Mouse (Mus musculus) erythroblast, adult 5-6 weeks (primary cell): ENCODE measurements at regions not wholly inside any gene's neighbourhood (a gene's known extent, or its start where the extent isn't known, plus 50 kb on each side); places are given as distances from the start of the nearest gene placed in this dataset.

ENCODE experiments used
- ATAC-seq: replicated peaks from 2 replicates; pipeline ENCODE4 v1.8.0; 2016; ENCODE audit warnings: moderate number of reproducible peaks, mild to moderate bottlenecking, moderate TSS enrichment, inconsistent platforms; ENCODE audit not compliant: poor library complexity, low FRiP score, severe bottlenecking

DNA sequence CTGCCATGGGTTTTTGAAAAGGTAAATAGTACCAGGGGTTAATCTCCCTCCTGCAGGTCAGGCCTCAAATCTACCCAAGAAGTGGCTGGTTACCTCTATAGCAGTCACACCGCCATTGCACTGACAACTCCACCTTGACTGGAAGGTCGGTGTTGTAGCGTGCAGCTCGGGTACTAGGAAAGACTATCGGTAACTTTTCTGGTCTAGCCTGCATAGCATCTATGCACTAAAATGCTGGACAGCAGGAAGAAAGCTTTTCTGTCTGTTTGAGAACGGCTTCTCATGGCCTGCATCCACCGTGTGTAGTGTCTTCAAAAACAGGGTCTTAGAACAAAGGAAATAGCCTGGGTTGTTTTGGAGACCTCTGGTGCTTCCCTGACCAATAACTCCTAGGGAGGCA lies 88.8 kb downstream of the Bms1 start:
- no peak for ATAC-seq

DNA sequence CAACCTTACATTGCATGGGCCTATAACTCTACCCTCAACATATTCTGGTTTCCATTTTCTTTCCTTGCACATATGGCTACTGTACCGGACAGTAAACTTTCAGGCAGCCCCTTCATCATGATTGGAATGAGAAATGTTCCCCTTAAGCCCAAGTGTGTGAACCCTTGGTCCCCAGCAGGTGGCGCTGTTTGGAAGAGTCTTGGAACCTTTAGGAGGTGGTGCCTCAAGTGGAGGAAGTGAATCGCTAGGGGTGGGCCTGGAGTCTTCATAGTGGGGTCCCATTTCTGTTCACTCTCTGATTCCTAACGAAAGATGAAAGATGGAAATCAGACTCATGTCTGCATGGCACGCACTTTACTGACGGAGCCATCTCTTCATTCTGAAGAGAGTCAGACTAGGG lies 91.8 kb downstream of the Bms1 start:
- ATAC-seq = peak; percentile 69; the same call in 1 of the 2 replicates

DNA sequence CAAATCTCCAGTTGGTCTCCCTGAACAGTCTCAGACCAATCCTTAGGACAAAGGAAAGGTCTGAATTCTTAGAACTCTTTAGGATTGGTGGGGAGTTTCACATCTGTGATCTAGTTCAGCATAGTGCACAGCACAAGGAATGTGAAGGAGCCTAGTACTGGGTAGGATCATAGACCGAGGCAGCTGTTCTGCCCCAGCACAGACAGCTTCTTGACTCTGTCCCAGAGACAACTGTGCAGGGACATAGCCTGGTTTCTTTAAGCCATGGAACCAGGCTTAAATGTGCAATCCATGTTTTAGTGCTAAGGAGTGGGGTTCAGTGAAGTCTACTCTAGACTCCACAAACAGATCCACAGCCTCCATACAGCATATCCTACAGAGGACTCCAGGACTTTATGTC lies 93.6 kb downstream of the Bms1 start:
- ATAC-seq = no peak

DNA sequence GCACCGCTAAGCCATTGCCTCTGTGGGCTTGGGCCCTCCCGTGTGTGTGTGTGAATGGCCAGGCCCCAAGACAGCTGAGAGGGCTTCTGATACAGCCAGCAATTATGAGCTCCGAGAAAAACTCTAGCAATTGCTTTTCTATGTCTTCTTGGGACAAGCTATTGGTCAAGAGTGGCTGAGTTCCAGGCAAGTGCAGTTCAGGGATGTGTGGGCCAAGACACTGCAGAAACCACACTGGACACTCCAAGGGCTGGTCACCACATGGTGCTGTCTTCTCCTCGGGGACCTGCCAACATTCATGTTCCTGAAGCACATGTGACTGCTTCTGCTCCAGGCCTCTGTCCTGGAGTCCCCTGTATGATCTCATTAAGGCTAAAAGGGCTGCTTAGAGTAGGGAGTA lies 94.7 kb downstream of the Bms1 start:
- ATAC-seq = no peak

DNA sequence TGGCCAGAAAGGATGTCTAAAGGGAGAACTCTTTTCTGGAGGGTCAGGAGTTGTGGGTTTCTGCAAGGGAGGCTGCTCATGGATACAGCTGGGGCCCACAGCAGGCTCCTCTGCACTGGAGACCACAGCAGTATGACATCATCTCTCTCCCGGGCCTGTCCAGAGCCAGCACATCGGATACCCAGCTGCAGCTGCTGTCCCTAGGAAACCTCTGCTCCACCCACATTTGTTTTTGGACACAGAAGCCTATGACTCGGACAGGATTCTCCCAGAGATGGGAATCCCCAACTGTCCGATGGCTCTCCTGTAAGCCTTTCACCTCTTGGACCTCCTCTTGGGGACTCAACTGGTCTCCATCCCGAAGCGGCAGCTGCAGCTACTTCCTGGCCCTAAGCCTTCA lies 96.2 kb downstream of the Bms1 start:
- no peak for ATAC-seq

DNA sequence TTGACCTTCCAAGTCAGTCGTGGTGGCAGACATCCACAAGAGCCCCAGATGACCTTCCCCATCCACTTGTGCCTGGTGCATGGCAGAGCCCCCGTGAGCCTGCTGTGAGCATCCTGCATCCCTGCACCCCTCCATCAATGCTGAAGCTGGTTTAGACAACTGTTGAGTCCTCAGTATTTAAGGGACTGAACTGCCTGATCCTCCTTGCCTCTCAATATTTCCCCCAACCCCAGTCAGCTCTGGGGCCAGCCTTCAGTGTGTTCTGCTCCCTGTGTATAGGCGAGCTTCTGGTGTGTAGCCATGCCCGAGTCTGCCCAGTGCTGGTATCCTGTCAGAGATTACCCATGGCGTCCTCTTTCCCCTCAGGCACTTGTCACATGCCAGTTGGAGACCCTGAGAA lies 96.6 kb downstream of the Bms1 start:
- ATAC-seq = no peak

DNA sequence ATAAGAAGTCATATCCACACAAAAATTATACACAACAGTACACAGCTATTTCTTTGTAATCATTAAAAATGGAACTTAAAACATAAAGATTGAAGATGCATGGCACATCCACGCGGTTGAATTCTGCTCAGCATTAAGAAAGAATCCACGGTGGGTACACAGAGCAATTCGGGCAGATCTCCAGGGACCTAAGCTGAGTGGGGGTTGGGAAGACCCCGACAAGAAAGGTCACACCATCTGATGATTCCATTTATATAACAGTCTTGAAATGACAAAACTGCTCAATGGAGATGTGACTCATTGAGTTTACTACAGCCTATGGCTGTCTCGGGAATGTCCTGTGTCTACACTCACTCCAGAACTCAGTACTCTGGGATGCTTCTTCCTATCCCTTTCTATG lies 97.2 kb downstream of the Bms1 start:
- ATAC-seq = no peak

DNA sequence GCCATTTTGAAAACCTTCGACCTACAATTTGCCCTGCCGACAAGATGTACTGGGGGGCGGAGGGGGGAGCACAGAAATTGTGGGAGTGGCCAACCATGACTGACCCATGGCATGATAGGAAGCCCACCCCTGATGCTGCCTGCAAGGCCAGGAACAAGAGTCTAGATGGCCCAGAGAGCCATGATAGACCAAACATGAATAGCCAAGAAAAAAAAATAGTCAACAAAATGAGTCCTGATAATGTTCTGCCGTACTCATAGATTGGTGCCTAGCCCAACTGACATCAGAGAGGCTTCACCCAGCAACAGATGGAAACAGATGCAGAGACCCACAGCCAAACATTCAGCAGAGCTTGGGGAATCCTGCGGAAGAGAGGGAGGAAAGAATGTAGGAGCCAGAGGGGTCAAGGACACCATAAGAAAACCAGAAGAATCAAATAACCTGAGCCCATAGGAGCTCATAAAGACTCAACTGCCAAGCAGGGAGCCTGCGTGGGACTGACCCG lies 99.2 kb downstream of the Bms1 start:
- ATAC-seq = no peak

DNA sequence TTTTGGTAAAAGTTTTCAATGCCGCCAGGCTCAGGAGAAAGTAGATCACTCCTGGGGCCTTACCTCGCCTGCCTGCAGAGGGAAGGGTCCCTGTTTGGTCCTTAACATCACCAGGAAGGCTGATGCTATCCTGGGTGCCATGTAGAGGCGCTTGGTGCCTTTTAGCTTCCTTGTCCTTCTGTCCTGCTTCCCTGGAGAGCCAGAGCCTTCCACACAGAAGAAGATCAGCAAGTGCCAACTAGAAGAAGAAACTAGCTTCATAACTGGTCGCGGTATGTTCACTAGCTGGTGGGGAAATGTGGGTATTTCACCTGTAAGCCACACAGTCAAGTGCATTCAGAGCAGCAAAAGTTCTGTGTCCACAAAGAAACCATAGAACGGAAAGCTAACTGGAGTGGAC lies 103.4 kb downstream of the Bms1 start:
- ATAC-seq = no peak

DNA sequence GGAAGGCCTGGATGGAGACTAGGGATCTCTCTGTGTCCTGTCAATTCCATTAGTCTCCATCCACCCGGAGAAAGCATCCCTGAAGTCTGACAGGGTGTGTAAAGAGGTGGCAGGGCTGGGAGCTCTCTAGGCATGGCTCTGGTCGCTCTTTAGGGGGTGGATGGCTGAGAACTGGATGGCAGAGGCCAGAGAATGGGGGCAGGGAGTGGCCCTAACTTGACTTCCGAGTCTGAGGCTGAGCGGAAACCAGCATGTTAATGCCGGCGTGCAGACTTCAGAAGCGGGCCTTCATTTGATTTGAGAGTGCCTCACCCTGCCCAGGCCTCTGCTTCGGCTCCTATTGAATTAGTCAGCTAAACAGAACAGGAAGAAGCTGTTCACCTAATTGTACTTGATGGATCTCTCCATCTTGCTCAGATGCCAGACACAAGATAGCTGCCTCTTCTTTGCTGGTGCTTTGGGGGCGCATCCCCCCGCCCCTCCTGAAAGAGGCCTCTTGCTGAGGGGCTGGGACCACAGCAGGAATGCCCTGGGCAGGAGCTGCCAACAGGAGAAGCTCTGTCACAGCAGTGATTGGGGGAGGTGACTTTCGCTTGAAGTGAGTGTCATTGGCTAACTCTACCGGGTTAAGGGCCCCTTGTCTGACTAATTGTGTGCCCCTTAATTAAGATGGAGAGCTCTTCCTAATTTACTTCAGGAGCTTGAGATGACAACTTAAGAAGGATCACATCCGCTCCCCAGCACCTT lies 104.2 kb downstream of the Bms1 start:
- no peak for ATAC-seq

DNA sequence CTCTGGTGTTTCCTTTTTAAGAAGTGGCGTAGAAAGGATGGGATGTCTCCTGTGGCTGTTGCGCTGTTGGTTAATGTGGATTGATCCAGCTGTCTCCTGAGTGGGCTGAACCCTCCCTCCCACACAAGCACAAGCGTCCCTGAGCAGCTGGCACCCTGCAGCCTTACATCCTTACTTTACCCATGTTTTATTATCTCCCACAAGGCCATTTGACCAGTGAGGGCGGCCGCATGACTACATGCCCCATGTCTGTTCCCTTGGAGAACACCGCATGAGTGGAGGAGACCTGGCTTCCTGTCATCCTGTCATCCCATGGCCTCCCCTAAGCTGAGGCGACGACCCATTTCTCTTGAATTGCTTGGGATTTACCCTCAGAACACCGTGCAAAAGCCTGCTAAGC lies 108.2 kb downstream of the Bms1 start:
- ATAC-seq = no peak

DNA sequence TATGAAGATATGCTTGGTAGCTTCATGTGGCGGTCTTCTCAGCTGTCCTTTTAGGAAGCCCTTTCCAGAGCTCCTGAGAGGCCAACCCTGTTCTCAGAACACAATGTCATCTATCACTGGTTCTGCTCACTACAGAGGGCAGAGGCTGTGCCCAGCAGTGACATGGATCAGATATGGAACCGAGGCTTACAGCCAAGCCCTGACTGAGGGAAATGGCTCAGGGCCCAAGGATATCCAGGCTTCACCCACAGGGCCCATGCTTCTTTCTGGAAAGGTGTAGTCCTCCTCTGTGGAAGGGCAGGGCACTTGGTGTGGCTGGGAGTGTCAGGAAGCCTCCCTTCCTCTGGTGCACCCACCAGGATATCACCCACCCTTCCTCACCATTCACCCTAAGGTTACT lies 109.4 kb downstream of the Bms1 start:
- no peak for ATAC-seq

DNA sequence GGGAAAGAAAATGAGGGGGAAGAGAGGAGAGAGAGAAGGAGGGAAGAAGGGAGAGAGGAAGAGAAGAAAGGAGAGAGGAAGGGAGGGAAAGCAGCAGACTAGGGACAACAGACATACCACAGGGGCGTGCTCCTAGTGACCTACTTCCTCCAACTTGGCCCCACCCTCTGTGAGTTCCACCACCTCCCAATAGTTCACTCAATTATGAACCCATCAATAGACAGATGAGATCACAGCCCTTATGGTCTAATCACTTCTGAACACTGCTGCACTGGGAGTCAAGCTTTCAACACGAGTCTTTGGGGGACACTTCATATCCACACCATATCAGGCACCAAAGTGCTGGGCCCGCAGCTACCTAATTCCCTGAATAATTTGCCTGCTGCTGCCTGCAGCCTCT lies 110.7 kb downstream of the Bms1 start:
- no peak for ATAC-seq

DNA sequence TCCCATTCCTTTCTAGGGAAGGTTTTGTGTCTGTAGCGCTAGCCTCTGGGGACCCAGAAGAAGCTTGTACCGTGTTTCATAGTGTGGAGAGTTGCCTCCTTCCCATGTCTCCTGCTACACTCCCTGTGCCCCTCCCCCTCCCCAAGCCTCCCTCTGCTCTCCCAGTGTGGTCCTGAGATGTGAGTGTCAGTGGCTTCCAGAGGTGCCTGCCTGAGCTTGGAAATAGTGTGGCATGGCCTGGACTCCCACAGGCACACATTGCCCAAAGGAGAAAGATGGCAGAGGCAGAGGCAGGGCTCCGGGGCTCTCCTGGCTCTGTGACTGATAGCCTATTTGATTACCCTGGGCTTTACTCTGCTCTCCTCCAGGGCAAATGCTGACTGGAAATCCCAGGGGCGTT lies 110.0 kb upstream of the Ret start:
- no peak for ATAC-seq

DNA sequence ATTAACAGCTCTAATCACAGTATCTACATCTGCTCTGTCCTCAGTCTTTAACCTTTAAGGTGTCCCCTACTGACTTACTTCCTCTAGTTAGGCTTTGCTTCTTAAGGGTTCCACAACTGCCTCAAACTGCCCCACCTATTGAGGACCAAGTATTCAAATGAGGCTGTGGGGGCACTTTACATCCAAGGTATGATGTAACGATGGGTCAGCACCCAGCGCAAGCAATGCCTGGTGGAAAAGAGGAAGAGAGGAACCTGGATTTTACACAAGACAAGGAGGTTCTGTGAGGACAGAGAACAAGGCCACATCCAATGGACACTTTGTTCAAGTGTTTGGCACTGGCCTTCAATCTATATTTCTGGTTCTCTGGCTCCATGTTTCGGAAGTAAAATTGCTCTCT lies 107.7 kb upstream of the Ret start:
- no peak for ATAC-seq

DNA sequence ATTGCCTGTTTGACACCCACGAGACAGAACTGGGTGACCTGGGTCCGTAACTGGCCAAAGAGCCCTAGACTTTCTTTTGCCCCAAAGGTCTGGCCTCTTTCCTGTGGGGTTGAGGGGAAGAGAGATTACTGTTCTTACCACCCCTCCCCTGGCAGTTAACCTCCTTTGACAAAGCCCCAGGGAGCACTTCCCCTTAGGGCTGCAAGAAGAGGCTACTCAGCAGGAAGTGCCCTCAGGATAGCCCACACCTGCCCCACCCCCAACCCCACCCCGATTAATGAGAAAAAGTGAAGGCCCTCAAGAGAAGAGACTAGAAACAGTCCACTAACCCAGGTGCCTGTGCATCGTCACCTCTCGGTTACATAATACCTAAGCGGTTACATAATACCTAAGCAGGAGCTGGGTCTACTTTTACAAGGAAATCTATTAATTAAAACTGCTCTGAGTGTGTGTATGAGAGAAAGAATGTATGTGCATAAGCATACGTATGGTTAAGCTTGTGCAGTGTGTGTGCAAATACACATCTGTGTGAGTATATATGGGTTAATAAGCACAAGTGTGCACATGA lies 105.3 kb upstream of the Ret start:
- ATAC-seq = no peak

DNA sequence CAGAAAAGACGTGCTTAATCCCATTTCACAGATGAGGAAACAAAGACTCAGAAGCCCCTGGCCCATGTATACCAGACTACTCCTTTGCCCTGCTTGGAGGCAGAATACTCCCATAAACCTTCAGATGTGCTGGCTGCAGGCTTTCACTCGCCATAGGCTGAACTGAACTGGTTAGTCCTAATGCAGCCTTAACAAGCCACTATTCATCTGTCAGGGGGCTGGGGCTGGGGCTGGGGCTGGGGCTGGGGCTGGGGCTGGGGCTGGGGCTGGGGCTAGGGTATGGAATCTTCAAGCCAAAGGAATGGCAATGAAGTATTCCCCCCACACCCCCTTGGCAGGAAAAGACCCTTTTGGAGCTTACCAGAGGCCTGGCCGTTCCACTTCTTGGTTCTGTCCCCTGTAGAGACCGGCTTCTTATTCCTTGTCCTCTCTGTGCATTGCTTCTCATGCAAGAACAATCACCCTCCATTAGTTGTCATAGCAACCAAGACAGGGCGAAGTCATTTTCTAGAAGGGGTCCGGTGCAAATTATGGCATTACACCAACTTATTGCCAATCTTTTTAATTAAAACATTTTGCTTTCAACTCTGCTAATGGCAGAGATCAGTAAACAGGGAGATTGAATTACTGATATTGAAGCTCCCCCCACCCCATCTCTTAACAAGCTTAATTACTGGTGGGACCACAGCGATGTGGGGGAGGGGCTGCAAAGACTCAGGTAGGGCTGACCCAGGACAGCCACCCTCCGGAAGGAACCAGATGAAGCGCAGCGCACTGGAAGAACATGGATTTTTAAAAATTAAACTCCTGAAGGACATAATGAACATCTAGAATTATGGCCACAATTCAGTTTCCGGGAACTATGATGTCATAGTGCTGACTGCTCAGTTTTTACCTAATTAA lies 104.6 kb upstream of the Ret start:
- ATAC-seq = no peak

DNA sequence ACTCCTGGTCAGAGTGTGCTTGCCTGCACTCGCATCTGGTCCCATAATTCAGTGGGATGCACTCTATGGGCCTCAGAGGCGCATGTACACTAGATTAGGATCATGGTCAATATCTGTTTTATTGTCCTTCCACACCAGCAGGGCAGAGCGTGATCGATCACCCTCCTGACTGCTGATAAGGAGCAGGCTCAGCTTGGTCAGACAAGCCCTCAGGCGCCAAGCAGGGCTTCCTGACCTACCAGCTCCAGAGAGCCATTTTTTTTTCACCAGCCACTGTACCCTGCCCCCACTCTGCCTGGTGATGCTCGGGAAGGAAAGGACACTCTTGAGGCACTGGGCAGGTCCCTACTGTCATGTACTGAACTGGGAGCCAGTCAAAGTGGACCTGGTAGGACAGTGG lies 103.3 kb upstream of the Ret start:
- no peak for ATAC-seq

DNA sequence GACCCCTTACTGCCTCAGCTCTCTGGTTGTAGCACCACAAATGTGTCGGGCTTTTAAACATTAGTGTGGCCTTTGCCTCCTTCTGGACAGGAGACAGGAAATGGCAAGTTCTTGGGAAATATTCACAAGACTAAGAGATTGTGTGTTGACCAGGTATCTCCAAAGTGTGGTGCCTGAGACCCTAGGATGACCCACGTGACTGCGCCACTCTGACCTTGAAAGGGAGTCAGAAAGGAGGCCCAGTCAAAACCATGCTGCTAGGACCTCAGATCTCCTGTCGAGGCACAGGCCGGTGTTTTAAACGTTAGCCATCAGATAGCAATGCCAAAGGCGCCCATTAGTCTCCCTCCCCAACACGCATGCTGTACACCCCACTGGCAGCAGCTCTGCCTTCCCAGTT lies 100.1 kb upstream of the Ret start:
- ATAC-seq = no peak

DNA sequence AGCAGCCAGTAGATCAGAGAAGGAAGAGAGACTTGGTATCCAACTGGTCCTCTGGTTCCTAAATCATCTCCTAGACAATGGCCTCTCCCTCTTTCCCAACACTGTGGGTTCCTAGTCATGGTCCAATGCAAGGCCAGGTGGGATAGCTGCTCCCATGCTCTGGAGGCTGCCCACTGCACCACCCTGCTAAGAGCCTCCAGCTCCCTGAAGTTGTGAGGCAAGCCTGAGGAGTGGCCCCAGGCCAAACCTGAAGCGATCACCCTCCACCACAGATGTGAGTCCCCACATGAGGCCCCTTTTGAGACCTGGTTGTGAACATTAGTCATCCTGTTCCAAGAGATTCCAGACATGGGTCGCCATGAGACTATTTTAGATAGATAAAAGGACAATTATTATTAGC lies 96.5 kb upstream of the Ret start:
- no peak for ATAC-seq

DNA sequence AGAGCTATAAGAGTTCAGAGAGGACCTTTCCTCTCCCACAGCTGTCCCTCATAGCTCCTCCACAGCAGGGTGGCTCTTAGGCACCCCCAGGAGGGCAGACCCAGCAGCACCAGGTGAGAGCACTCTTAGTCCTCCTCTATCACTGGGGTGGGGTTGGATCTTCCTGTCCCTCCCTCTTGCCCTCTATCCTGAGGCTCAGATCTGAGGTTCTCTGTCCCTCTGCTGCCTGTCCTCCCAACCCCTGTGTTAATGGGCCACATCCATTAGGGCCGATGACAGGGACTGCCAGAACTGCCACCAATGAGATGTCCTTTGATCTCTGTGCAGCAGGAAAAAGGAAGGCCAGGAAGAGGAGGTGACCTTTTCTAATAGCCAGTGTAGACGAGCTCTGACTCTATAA lies 95.4 kb upstream of the Ret start:
- no peak for ATAC-seq
